8 mouse cellular contexts compared by ENCODE assay signal in the genomic region with DNA sequence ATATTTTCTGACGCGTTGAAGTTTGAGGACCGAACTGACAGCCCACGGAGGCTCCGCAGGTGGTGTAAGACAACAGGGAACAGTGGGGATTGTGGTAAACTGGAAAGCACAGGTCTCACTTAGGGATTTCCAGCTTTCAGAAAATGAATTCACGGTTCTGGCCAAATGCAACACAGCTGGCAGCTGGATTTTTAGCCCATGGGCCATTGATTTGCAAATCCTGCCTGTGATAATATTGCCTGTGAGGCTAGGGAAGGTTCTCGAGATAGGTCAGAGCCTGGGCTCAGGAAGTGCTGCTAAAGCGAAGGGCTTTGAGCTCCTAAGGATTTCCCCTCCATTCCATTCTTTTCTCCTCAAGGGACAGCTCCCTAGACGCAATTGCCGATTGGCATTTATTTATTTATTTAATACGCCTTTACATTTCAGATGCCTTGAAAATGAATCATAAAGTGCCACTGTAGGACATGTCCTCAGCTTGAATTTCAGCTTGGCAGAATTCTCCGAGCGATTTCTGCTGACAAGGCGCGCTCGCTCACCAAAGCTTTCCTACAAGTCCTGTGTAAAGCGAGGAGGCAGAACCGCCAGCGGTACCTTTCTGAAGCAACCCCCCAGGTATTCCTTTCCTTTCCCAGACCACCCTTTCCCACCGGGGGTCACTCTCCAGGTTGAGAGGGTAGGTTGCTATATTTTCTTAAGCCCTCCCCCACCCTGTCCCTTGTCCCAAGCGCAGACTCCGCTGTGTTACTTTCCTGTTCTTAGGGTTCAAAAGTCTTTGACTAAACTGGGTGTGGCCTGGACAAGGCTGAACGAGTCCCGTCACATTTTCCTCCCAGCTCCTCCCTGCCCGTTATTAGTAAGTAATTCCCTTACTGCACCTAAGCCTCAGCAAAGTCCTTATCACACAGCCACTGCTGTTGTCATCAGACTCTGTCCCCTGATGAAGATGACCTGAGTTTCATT. TPM values are rescaled to one million over a fixed set of nuclear protein-coding genes. Genes with fewer than 3 reads are reported as not detected.
DNase-seq lines count a peak whose midpoint lies in the region; ATAC-seq lines count a peak whose summit lies in the region.

No protein-coding gene starts in this region.

- 22% methylated on average over 25 of the region's 25 CpGs for WGBS in intestine, embryonic 15.5 days
- 4% methylated on average over 25 of the region's 25 CpGs for WGBS in midbrain, embryonic 12.5 days

- no peaks in the 10 kb centered on the region for H3K27me3 ChIP-seq in intestine, embryonic 15.5 days (replicated peaks)
- H3K27me3 ChIP-seq in midbrain, embryonic 12.5 days, result peaks cover 35% of the 10 kb centered on the region

- H3K9ac ChIP-seq in intestine, embryonic 15.5 days, result peak overlapping the region; percentile 12; the same call in 1 of the 2 replicates
- no peak overlapping the region for H3K9ac ChIP-seq in midbrain, embryonic 12.5 days (replicated peaks)

- H3K9me3 ChIP-seq in intestine, embryonic 15.5 days, result no peaks in the 10 kb centered on the region
- H3K9me3 ChIP-seq in midbrain, embryonic 12.5 days, result no peaks in the 10 kb centered on the region

- H3K4me3 ChIP-seq in intestine, embryonic 15.5 days (replicated peaks), result peak overlapping the region; percentile 26
- no peak overlapping the region for H3K4me3 ChIP-seq in midbrain, embryonic 12.5 days

- H3K4me1 ChIP-seq in intestine, embryonic 15.5 days (replicated peaks), result peaks cover 4% of the 10 kb centered on the region
- 0 out of 2 replicates have a peak, but pooled peaks cover 2% of the 10 kb centered on the region for H3K4me1 ChIP-seq in midbrain, embryonic 12.5 days

- peak; percentile 5 for DNase-seq in adrenal gland, postnatal 14 days
- DNase-seq in adrenal gland, postnatal 25 days, result no peak
- DNase-seq in cerebellum, postnatal 14 days, result no peak
- DNase-seq in spleen, postnatal 14 days (ENCODE audit: low spot score in 2 of 2), result no peak
- DNase-seq in cerebellum, adult 18-20 months, result no peak

- peak overlapping the region; percentile 58 for H3K4me2 ChIP-seq in intestine, embryonic 15.5 days (replicated peaks)
- H3K4me2 ChIP-seq in midbrain, embryonic 12.5 days (replicated peaks), result peak overlapping the region; percentile 39

- ATAC-seq in common myeloid progenitor, adult 5-6 weeks (replicated peaks; ENCODE audit: low read depth, poor library complexity, severe bottlenecking), result peak; percentile 29; the same call in 1 of the 2 replicates
- peak; percentile 89 for ATAC-seq in intestine, embryonic 15.5 days
- no peak for ATAC-seq in midbrain, embryonic 12.5 days (ENCODE audit: low FRiP score, low read depth)

- H3K27ac ChIP-seq in intestine, embryonic 15.5 days, result no peak overlapping the region
- no peak overlapping the region for H3K27ac ChIP-seq in midbrain, embryonic 12.5 days (replicated peaks)

- no peaks in the 10 kb centered on the region for H3K36me3 ChIP-seq in intestine, embryonic 15.5 days
- no peaks in the 10 kb centered on the region for H3K36me3 ChIP-seq in midbrain, embryonic 12.5 days

RNA-seq across cellular contexts. Expression of a gene that starts 24.9 kb away (rescaled TPM):
- 0.93 and 0.98 TPM in 2 replicates for total RNA-seq in adrenal gland, postnatal 14 days (2021)
- total RNA-seq in adrenal gland, postnatal 25 days (2021), result 0.33 and 0.43 TPM in 2 replicates
- total RNA-seq in common myeloid progenitor, adult 5-6 weeks (2017), result not detected in 2 replicates
- 2.8 and 3.7 TPM in 2 replicates for polyA plus RNA-seq in intestine, embryonic 15.5 days (2015; fragmentation: Nextera tagmentation; extraction: Ambion mirVana)
- polyA plus RNA-seq in midbrain, embryonic 12.5 days (2016; fragmentation: Nextera tagmentation; extraction: Ambion mirVana), result 0.27 and 0.42 TPM in 2 replicates
